Mouse (Mus musculus) heart, embryonic 10.5 days (tissue): ENCODE data around the gene Prpf40b. TPM values are rescaled to one million over a fixed set of nuclear protein-coding genes. Genes with fewer than 3 reads are reported as not detected.
A peak's percentile ranks its signal among the peaks of the same experiment; 100 is the strongest.

Experiments
- DNase-seq: peaks from one replicate; pipeline ENCODE4 v3.0.0-alpha.2; 2017; ENCODE audit warnings: low spot score
- H3K27ac ChIP-seq: fragments of 300-500 bp; sonication (generic); 2 replicates; pipeline ENCODE4 v1.5.1; 2016; ENCODE audit warnings: mild to moderate bottlenecking
- H3K27me3 ChIP-seq: fragments of 300-500 bp; sonication (generic); 2 replicates; pipeline ENCODE4 v1.6.1; 2016; ENCODE audit warnings: mild to moderate bottlenecking; ENCODE audit not compliant: poor library complexity, insufficient read depth, severe bottlenecking
- H3K36me3 ChIP-seq: fragments of 300-500 bp; sonication (generic); 2 replicates; pipeline ENCODE4 v1.6.1; 2016; ENCODE audit warnings: mild to moderate bottlenecking, moderate library complexity
- H3K4me1 ChIP-seq: fragments of 300-500 bp; sonication (generic); 2 replicates; pipeline ENCODE4 v1.6.1; 2016; ENCODE audit warnings: mild to moderate bottlenecking
- H3K4me3 ChIP-seq: fragments of 300-500 bp; sonication (generic); 2 replicates; pipeline ENCODE4 v1.5.1; 2016; ENCODE audit warnings: mild to moderate bottlenecking, moderate library complexity
- H3K9me3 ChIP-seq: fragments of 300-500 bp; sonication (generic); 2 replicates; pipeline ENCODE4 v1.6.1; 2016; ENCODE audit warnings: mild to moderate bottlenecking, moderate library complexity
- WGBS: fragments of 180-500 bp; shearing (Covaris S2); methylation state at CpG from one replicate; pipeline ENCODE4 v1.1.7; 2016; 5-methylcytosine and 5-hydroxymethylcytosine counted together
- polyA plus RNA-seq: library from polyadenylated mRNA; unstranded; fragments of >200 nt; fragmentation: Nextera tagmentation; extraction: Ambion mirVana; gene quantifications from 2 replicates; pipeline ENCODE4 v1.2.1, GENCODE M21; 2016

Gene Prpf40b
- polyA plus RNA-seq, 1 experiment from 2014 or later = 54.7 TPM

- no peak for DNase-seq
- Histone ChIP-seq H3K27me3 (no peaks in the 10 kb centered on the region), H3K36me3 (no peaks in the 10 kb centered on the region), H3K4me1 (peaks cover 82% of the 10 kb centered on the region), H3K9me3 (no peaks in the 10 kb centered on the region), H3K4me3 (no peak overlapping the region), H3K27ac (peak overlapping the region; percentile 83)
- WGBS = 43% methylated on average over 9 of the region's 9 CpGs
These were observed 47.5 kb downstream of the Prpf40b start for GRCm38 (mm10) chr15:99342194-99342981.

GRCm38 (mm10) chr15:99343414-99344147, 48.7 kb downstream of the Prpf40b start:
- WGBS = 22% methylated on average over 5 of the region's 5 CpGs
- no peaks in the 10 kb centered on the region for H3K9me3 ChIP-seq
- H3K36me3 ChIP-seq = no peaks in the 10 kb centered on the region
- peak overlapping the region; percentile 25 for H3K4me3 ChIP-seq
- DNase-seq = no peak
- H3K4me1 ChIP-seq = peaks cover 80% of the 10 kb centered on the region
- no peaks in the 10 kb centered on the region for H3K27me3 ChIP-seq
- peak overlapping the region; percentile 83 for H3K27ac ChIP-seq

- Histone ChIP-seq H3K9me3 (no peaks in the 10 kb centered on the region), H3K4me1 (peaks cover 73% of the 10 kb centered on the region), H3K27me3 (no peaks in the 10 kb centered on the region), H3K36me3 (0 out of 2 replicates have a peak, but pooled peaks cover 2% of the 10 kb centered on the region), H3K27ac (peak overlapping the region; percentile 83), H3K4me3 (peak overlapping the region; percentile 25)
- DNase-seq = no peak
- WGBS = 59% methylated on average over 8 of the region's 8 CpGs
These were observed 49.4 kb downstream of the Prpf40b start for GRCm38 (mm10) chr15:99344148-99344870.

GRCm38 (mm10) chr15:99344961-99345360, 50.1 kb downstream of the Prpf40b start:
- Histone ChIP-seq H3K27me3 (no peaks in the 10 kb centered on the region), H3K4me1 (peaks cover 72% of the 10 kb centered on the region), H3K27ac (peak overlapping the region; percentile 83), H3K9me3 (no peaks in the 10 kb centered on the region), H3K36me3 (0 out of 2 replicates have a peak, but pooled peaks cover 2% of the 10 kb centered on the region), H3K4me3 (no peak overlapping the region)
- WGBS = 47% methylated on average over 4 of the region's 4 CpGs
- DNase-seq = no peak

GRCm38 (mm10) chr15:99351610-99352009, 56.7 kb downstream of the Prpf40b start:
- Histone ChIP-seq H3K27ac (no peak overlapping the region), H3K4me1 (peaks cover 75% of the 10 kb centered on the region), H3K9me3 (no peaks in the 10 kb centered on the region), H3K36me3 (0 out of 2 replicates have a peak, but pooled peaks cover 2% of the 10 kb centered on the region), H3K4me3 (no peak overlapping the region), H3K27me3 (no peaks in the 10 kb centered on the region)
- DNase-seq = no peak
- WGBS = 60% methylated on average over 6 of the region's 6 CpGs

- no peak for DNase-seq
- no peak overlapping the region for H3K4me3 ChIP-seq
- H3K4me1 ChIP-seq = peaks cover 76% of the 10 kb centered on the region
- WGBS = 24% methylated on average over 5 of the region's 5 CpGs
- H3K27me3 ChIP-seq = no peaks in the 10 kb centered on the region
- H3K9me3 ChIP-seq = no peaks in the 10 kb centered on the region
- 0 out of 2 replicates have a peak, but pooled peaks cover 2% of the 10 kb centered on the region for H3K36me3 ChIP-seq
- H3K27ac ChIP-seq = no peak overlapping the region
These were observed 57.4 kb downstream of the Prpf40b start for GRCm38 (mm10) chr15:99352306-99352705.

- 32% methylated on average over 6 of the region's 6 CpGs for WGBS
- no peaks in the 10 kb centered on the region for H3K36me3 ChIP-seq
- peak overlapping the region; percentile 74; the same call in 1 of the 2 replicates for H3K27ac ChIP-seq
- H3K27me3 ChIP-seq = no peaks in the 10 kb centered on the region
- no peaks in the 10 kb centered on the region for H3K9me3 ChIP-seq
- no peak overlapping the region for H3K4me3 ChIP-seq
- peaks cover 67% of the 10 kb centered on the region for H3K4me1 ChIP-seq
- DNase-seq = no peak
These were observed 60.8 kb downstream of the Prpf40b start for GRCm38 (mm10) chr15:99355660-99356059.

- no peak for DNase-seq
These were observed 61.6 kb downstream of the Prpf40b start for GRCm38 (mm10) chr15:99356462-99356861.

GRCm38 (mm10) chr15:99358952-99359351, 64.1 kb downstream of the Prpf40b start:
- DNase-seq = no peak

More at GRCm38 (mm10) chr15:99356462-99356861, 61.6 kb downstream of the Prpf40b start:
- H3K36me3 ChIP-seq = no peaks in the 10 kb centered on the region
- H3K27ac ChIP-seq = peak overlapping the region; percentile 78
- H3K4me3 ChIP-seq = no peak overlapping the region
- 43% methylated on average over 6 of the region's 6 CpGs for WGBS
- H3K9me3 ChIP-seq = no peaks in the 10 kb centered on the region
- peaks cover 61% of the 10 kb centered on the region for H3K4me1 ChIP-seq
- H3K27me3 ChIP-seq = no peaks in the 10 kb centered on the region

GRCm38 (mm10) chr15:99364022-99364530, 69.2 kb downstream of the Prpf40b start:
- no peaks in the 10 kb centered on the region for H3K27me3 ChIP-seq
- no peaks in the 10 kb centered on the region for H3K9me3 ChIP-seq
- 70% methylated on average over 7 of the region's 7 CpGs for WGBS
- DNase-seq = no peak
- H3K4me1 ChIP-seq = peaks cover 32% of the 10 kb centered on the region
- no peak overlapping the region for H3K4me3 ChIP-seq
- H3K27ac ChIP-seq = peak overlapping the region; percentile 17; the same call in 1 of the 2 replicates
- H3K36me3 ChIP-seq = no peaks in the 10 kb centered on the region

More at GRCm38 (mm10) chr15:99358952-99359351, 64.1 kb downstream of the Prpf40b start:
- no peaks in the 10 kb centered on the region for H3K9me3 ChIP-seq
- H3K4me3 ChIP-seq = no peak overlapping the region
- WGBS = 88% methylated on average over 9 of the region's 9 CpGs
- no peak overlapping the region for H3K27ac ChIP-seq
- H3K4me1 ChIP-seq = peaks cover 45% of the 10 kb centered on the region
- no peaks in the 10 kb centered on the region for H3K27me3 ChIP-seq
- no peaks in the 10 kb centered on the region for H3K36me3 ChIP-seq

- no peak for DNase-seq
- no peaks in the 10 kb centered on the region for H3K36me3 ChIP-seq
- no peaks in the 10 kb centered on the region for H3K9me3 ChIP-seq
- H3K27ac ChIP-seq = peak overlapping the region; percentile 17; the same call in 1 of the 2 replicates
- no peak overlapping the region for H3K4me3 ChIP-seq
- 61% methylated on average over 8 of the region's 8 CpGs for WGBS
- H3K27me3 ChIP-seq = no peaks in the 10 kb centered on the region
- peaks cover 32% of the 10 kb centered on the region for H3K4me1 ChIP-seq
These were observed 70.0 kb downstream of the Prpf40b start for GRCm38 (mm10) chr15:99364921-99365320.
